18 mouse cellular contexts compared by ENCODE assay signal in the genomic region with DNA sequence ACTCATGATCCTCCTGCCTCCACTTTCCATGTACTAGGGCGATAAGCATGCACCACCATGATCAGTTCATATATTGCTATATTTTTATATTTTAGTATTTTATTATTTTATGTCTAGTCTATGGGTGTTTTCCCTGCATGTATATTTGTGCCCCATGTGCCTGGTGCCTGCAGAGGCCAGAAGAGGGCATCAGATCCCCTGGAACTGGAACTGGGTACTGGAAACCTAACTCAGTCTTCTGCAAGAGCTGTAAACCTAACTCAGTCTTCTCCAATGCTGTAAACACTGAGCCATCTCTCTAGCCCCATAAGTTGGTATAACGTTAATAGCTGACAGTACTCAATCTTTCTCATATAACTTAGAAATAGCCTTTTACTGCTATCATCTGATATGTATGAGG. TPM values are rescaled to one million over a fixed set of nuclear protein-coding genes. Genes with fewer than 3 reads are reported as not detected.
DNase-seq lines count a peak whose midpoint lies in the region; ATAC-seq and TF ChIP-seq lines count a peak whose summit lies in the region.
"Had no signal": no experiment of that assay in that cellular context is flagged by ENCODE, and none has a peak within 500 bp of the region (broad histone marks: within the 10 kb centered on the region; RNA-seq: fewer than 3 reads in every experiment).

No protein-coding gene starts in this region.

- DNase-seq in kidney, adult 11 months, result peak; percentile 50
- DNase-seq in lung, embryonic 14.5 days, result no peak
- no peak for DNase-seq in lung, postnatal 25 days (ENCODE audit: low spot score)
- DNase-seq in kidney, postnatal 36 days, result peak; percentile 53 to 62
- no peak for DNase-seq in cerebellum, adult 11-12 months
- no peak for DNase-seq in T-cell, adult 2 months (ENCODE audit: low spot score)
- DNase-seq: adrenal gland, postnatal 10 days; heart, postnatal 36 days; lung, postnatal 10 days; right cerebral cortex, adult 18-20 months had no signal

- no peak overlapping the region for H3K4me3 ChIP-seq in kidney, embryonic 15.5 days (replicated peaks)
- no peak overlapping the region for H3K4me3 ChIP-seq in lung, embryonic 14.5 days (ENCODE audit: low read depth, low read length)
- no peak overlapping the region for H3K4me3 ChIP-seq in ES-Bruce4 (ENCODE audit: low read depth, low read length)
- H3K4me3 ChIP-seq: midbrain, embryonic 15.5 days; neural tube, embryonic 12.5 days had no signal

- peaks cover 21% of the 10 kb centered on the region for H3K27me3 ChIP-seq in kidney, embryonic 15.5 days
- no peaks in the 10 kb centered on the region for H3K27me3 ChIP-seq in lung, embryonic 14.5 days (ENCODE audit: insufficient read depth, low read length)
- no peaks in the 10 kb centered on the region for H3K27me3 ChIP-seq in ES-Bruce4 (ENCODE audit: control insufficient read depth, insufficient read depth, low read length, poor library complexity, severe bottlenecking)

- ATAC-seq in kidney, embryonic 15.5 days (replicated peaks; ENCODE audit: low FRiP score), result no peak
- ATAC-seq in lung, embryonic 14.5 days (ENCODE audit: insufficient read depth), result no peak
- ATAC-seq: CD4-positive, CD25-positive, alpha-beta regulatory T cell, adult 4 months; inflammation-experienced regulatory T-cells, adult 6 months; midbrain, embryonic 15.5 days had no signal

- no peak for TF ChIP-seq EP300 in ES-Bruce4 (IDR thresholded peaks at IDR 0.05; ENCODE audit: insufficient read depth, low read depth, low read length)

- no peaks in the 10 kb centered on the region for H3K4me1 ChIP-seq in kidney, embryonic 15.5 days
- H3K4me1 ChIP-seq in lung, embryonic 14.5 days (ENCODE audit: insufficient read depth), result no peaks in the 10 kb centered on the region
- no peaks in the 10 kb centered on the region for H3K4me1 ChIP-seq in ES-Bruce4 (ENCODE audit: control insufficient read depth, insufficient read depth, low read length)
- H3K4me1 ChIP-seq: midbrain, embryonic 15.5 days; neural tube, embryonic 12.5 days had no signal

- TF ChIP-seq POLR2A in ES-Bruce4 (IDR thresholded peaks at IDR 0.05; ENCODE audit: insufficient read depth, low read length), result no peak

- H3K27ac ChIP-seq in kidney, embryonic 15.5 days, result no peak overlapping the region
- no peak overlapping the region for H3K27ac ChIP-seq in lung, embryonic 14.5 days (ENCODE audit: low read depth)
- H3K27ac ChIP-seq in ES-Bruce4 (ENCODE audit: insufficient read depth, low read length), result no peak overlapping the region
- H3K27ac ChIP-seq: midbrain, embryonic 15.5 days; neural tube, embryonic 12.5 days had no signal

- TF ChIP-seq CTCF in lung, embryonic 14.5 days (IDR thresholded peaks at IDR 0.05; ENCODE audit: low read depth), result 0 out of 2 replicates have a peak, but pooled peaks have one; percentile 10
- TF ChIP-seq CTCF in ES-Bruce4 (IDR thresholded peaks at IDR 0.05; ENCODE audit: low read depth, low read length), result peak; percentile 39

- H3K9ac ChIP-seq in kidney, embryonic 15.5 days, result no peak overlapping the region
- no peak overlapping the region for H3K9ac ChIP-seq in lung, embryonic 14.5 days
- no peak overlapping the region for H3K9ac ChIP-seq in ES-Bruce4 (ENCODE audit: low read depth, poor library complexity, severe bottlenecking)
- H3K9ac ChIP-seq: midbrain, embryonic 15.5 days; neural tube, embryonic 12.5 days had no signal

- WGBS in kidney, embryonic 15.5 days, result 60% methylated on average over 2 of the region's 2 CpGs
- 56% methylated on average over 2 of the region's 2 CpGs for WGBS in lung, embryonic 14.5 days

- H3K36me3 ChIP-seq in kidney, embryonic 15.5 days, result no peaks in the 10 kb centered on the region
- no peaks in the 10 kb centered on the region for H3K36me3 ChIP-seq in lung, embryonic 14.5 days (ENCODE audit: insufficient read depth)
- H3K36me3 ChIP-seq in ES-Bruce4 (ENCODE audit: control insufficient read depth, insufficient read depth, low read length, poor library complexity, severe bottlenecking), result no peaks in the 10 kb centered on the region
- H3K36me3 ChIP-seq: midbrain, embryonic 15.5 days; neural tube, embryonic 12.5 days had no signal

- H3K4me2 ChIP-seq in kidney, embryonic 15.5 days, result no peak overlapping the region
- no peak overlapping the region for H3K4me2 ChIP-seq in lung, embryonic 14.5 days
- H3K4me2 ChIP-seq: midbrain, embryonic 15.5 days; neural tube, embryonic 12.5 days had no signal

- H3K9me3 ChIP-seq in kidney, embryonic 15.5 days (replicated peaks), result no peaks in the 10 kb centered on the region
- H3K9me3 ChIP-seq in lung, embryonic 14.5 days (ENCODE audit: low read depth, low read length), result no peaks in the 10 kb centered on the region
- no peaks in the 10 kb centered on the region for H3K9me3 ChIP-seq in ES-Bruce4 (replicated peaks; ENCODE audit: control insufficient read depth, insufficient read depth, low read length, poor library complexity, severe bottlenecking)
- H3K9me3 ChIP-seq: midbrain, embryonic 15.5 days; neural tube, embryonic 12.5 days had no signal

RNA-seq across cellular contexts. Expression of a gene that starts 2.7 kb away (rescaled TPM):
- polyA plus RNA-seq in kidney, embryonic 15.5 days (2015; fragmentation: Nextera tagmentation; extraction: Ambion mirVana), result 52.3 and 53.4 TPM in 2 replicates
- polyA plus RNA-seq in lung, embryonic 14.5 days (2014; fragmentation: Nextera tagmentation; extraction: Ambion mirVana), result 23.2 and 24.8 TPM in 2 replicates
- polyA plus RNA-seq in ES-Bruce4 (2011; ENCODE audit: insufficient read depth, insufficient read length, low read depth, missing spikeins), result 26.9 and 30.2 TPM in 2 replicates

RNA-seq across cellular contexts. Expression of a gene that starts 7.5 kb away (rescaled TPM):
- 39.3 and 40.8 TPM in 2 replicates for polyA plus RNA-seq in kidney, embryonic 15.5 days (2015; fragmentation: Nextera tagmentation; extraction: Ambion mirVana)
- 16.5 and 17.1 TPM in 2 replicates for polyA plus RNA-seq in lung, embryonic 14.5 days (2014; fragmentation: Nextera tagmentation; extraction: Ambion mirVana)
- polyA plus RNA-seq in ES-Bruce4 (2011; ENCODE audit: insufficient read depth, insufficient read length, low read depth, missing spikeins), result 11.2 and 11.7 TPM in 2 replicates

RNA-seq across cellular contexts. Expression of a gene that starts 23.2 kb away (rescaled TPM):
- polyA plus RNA-seq in kidney, embryonic 15.5 days (2015; fragmentation: Nextera tagmentation; extraction: Ambion mirVana), result 1.7 and 2.1 TPM in 2 replicates
- 0.93 and 1.1 TPM in 2 replicates for polyA plus RNA-seq in lung, embryonic 14.5 days (2014; fragmentation: Nextera tagmentation; extraction: Ambion mirVana)
- polyA plus RNA-seq in ES-Bruce4 (2011; ENCODE audit: insufficient read depth, insufficient read length, low read depth, missing spikeins), result 3.0 and 3.8 TPM in 2 replicates
- polyA plus RNA-seq: CD4-positive, CD25-positive, alpha-beta regulatory T cell, adult 4 months; cortical plate, adult 2 months; inflammation-experienced regulatory T-cells, adult 6 months had no signal

RNA-seq across cellular contexts. Expression of a gene that starts 38.5 kb away (rescaled TPM):
- 0.13 TPM in 1 of 2 replicates, not detected in the other for polyA plus RNA-seq in kidney, embryonic 15.5 days (2015; fragmentation: Nextera tagmentation; extraction: Ambion mirVana)
- not detected in 2 replicates for polyA plus RNA-seq in lung, embryonic 14.5 days (2014; fragmentation: Nextera tagmentation; extraction: Ambion mirVana)
- not detected in 2 replicates for polyA plus RNA-seq in ES-Bruce4 (2011; ENCODE audit: insufficient read depth, insufficient read length, low read depth, missing spikeins)
- polyA plus RNA-seq: cortical plate, adult 2 months; inflammation-experienced regulatory T-cells, adult 6 months; limb, embryonic 11.5 days; midbrain, embryonic 15.5 days; neural tube, embryonic 12.5 days had no signal

RNA-seq across cellular contexts. Expression of a gene that starts 43.5 kb away (rescaled TPM):
- 54.2 and 57.8 TPM in 2 replicates for polyA plus RNA-seq in kidney, embryonic 15.5 days (2015; fragmentation: Nextera tagmentation; extraction: Ambion mirVana)
- 53.0 and 56.5 TPM in 2 replicates for polyA plus RNA-seq in lung, embryonic 14.5 days (2014; fragmentation: Nextera tagmentation; extraction: Ambion mirVana)
- polyA plus RNA-seq in ES-Bruce4 (2011; ENCODE audit: insufficient read depth, insufficient read length, low read depth, missing spikeins), result 29.8 and 39.0 TPM in 2 replicates

Comparison
In these comparisons a context has a peak if more than half of its experiments do, and no peak if none do; other contexts are left out.
1. DNase-seq: peak in kidney, adult 11 months (single experiment) and kidney, postnatal 36 days (2 of 2); none in lung, embryonic 14.5 days (single experiment), lung, postnatal 25 days (single experiment), cerebellum, adult 11-12 months (single experiment) and T-cell, adult 2 months (single experiment).